Mouse (Mus musculus): ENCODE results near the gene Crlf1. TPM values are rescaled to one million over a fixed set of nuclear protein-coding genes. Genes with fewer than 3 reads are reported as not detected.

The Crlf1 gene
- polyA plus RNA-seq (2014; fragmentation: Nextera tagmentation; extraction: Ambion mirVana): 3.4 and 3.7 TPM in 2 replicates

- no peak within 1 kb of the TSS for H3K27ac ChIP-seq (ENCODE audit: low read depth, low read length)
- no peak for DNase-seq (ENCODE audit: low spot score)
- H3K9me3 ChIP-seq (ENCODE audit: control insufficient read depth, low read length): no peaks in the 10 kb centered on the region
Measured at GRCm38 (mm10) chr8:70492664-70493640, at the start of gene Crlf1. TSS of gene Crlf1 (plus strand) at chr8:70493158.

GRCm38 (mm10) chr8:70443326-70443725, 49.6 kb upstream of the Crlf1 start:
- Histone ChIP-seq H3K36me3 (ENCODE audit: control insufficient read depth, insufficient read depth, low read length) (no peaks in the 10 kb centered on the region), H3K27me3 (ENCODE audit: control insufficient read depth, insufficient read depth, low read length) (no peaks in the 10 kb centered on the region), H3K9me3 (ENCODE audit: control insufficient read depth, low read length) (no peaks in the 10 kb centered on the region), H3K4me1 (ENCODE audit: control insufficient read depth, insufficient read depth, low read length) (peaks cover 7% of the 10 kb centered on the region; the same call in 1 of the 2 replicates), H3K4me2 (ENCODE audit: low read depth) (no peak overlapping the region), H3K27ac (ENCODE audit: low read depth, low read length) (no peak overlapping the region), H3K4me3 (ENCODE audit: low read depth, low read length) (no peak overlapping the region), H3K9ac (ENCODE audit: low read length) (no peak overlapping the region)
- ATAC-seq (ENCODE audit: insufficient read depth, low FRiP score, low TSS enrichment): no peak
- DNase-seq (ENCODE audit: low spot score): no peak
- WGBS: 91% methylated on average over 4 of the region's 4 CpGs

More at GRCm38 (mm10) chr8:70492664-70493640, at the start of gene Crlf1:
- peak within 1 kb of the TSS; percentile 41 for H3K4me2 ChIP-seq (ENCODE audit: low read depth)
- H3K27me3 ChIP-seq (ENCODE audit: control insufficient read depth, insufficient read depth, low read length): peaks cover 99% of the 10 kb centered on the region
- no peak within 1 kb of the TSS; the same call in 1 of the 2 replicates for H3K9ac ChIP-seq (ENCODE audit: low read length)
- WGBS: under 1% methylated on average over 61 of the region's 93 CpGs
- peaks cover 35% of the 10 kb centered on the region for H3K4me1 ChIP-seq (ENCODE audit: control insufficient read depth, insufficient read depth, low read length)
- H3K36me3 ChIP-seq (ENCODE audit: control insufficient read depth, insufficient read depth, low read length): no peaks in the 10 kb centered on the region
- ATAC-seq (ENCODE audit: insufficient read depth, low FRiP score, low TSS enrichment): no peak
- peak within 1 kb of the TSS; percentile 29 for H3K4me3 ChIP-seq (ENCODE audit: low read depth, low read length)

- Histone ChIP-seq H3K27ac (ENCODE audit: low read depth, low read length) (no peak overlapping the region), H3K27me3 (ENCODE audit: control insufficient read depth, insufficient read depth, low read length) (no peaks in the 10 kb centered on the region), H3K4me2 (ENCODE audit: low read depth) (no peak overlapping the region), H3K9me3 (ENCODE audit: control insufficient read depth, low read length) (no peaks in the 10 kb centered on the region), H3K4me3 (ENCODE audit: low read depth, low read length) (no peak overlapping the region), H3K36me3 (ENCODE audit: control insufficient read depth, insufficient read depth, low read length) (0 out of 2 replicates have a peak, but pooled peaks cover 2% of the 10 kb centered on the region), H3K4me1 (ENCODE audit: control insufficient read depth, insufficient read depth, low read length) (no peaks in the 10 kb centered on the region), H3K9ac (ENCODE audit: low read length) (no peak overlapping the region)
- WGBS: 66% methylated on average over 1 of the region's 1 CpGs
- DNase-seq (ENCODE audit: low spot score) (no peak), ATAC-seq (ENCODE audit: insufficient read depth, low FRiP score, low TSS enrichment) (no peak)
Measured at GRCm38 (mm10) chr8:70445988-70446387, 47.0 kb upstream of the Crlf1 start.

- ATAC-seq (ENCODE audit: insufficient read depth, low FRiP score, low TSS enrichment) (no peak), DNase-seq (ENCODE audit: low spot score) (no peak)
Measured at GRCm38 (mm10) chr8:70447639-70448420, 45.1 kb upstream of the Crlf1 start.

GRCm38 (mm10) chr8:70452196-70452966, 40.6 kb upstream of the Crlf1 start:
- DNase-seq (ENCODE audit: low spot score): no peak
- no peak overlapping the region for H3K4me3 ChIP-seq (ENCODE audit: low read depth, low read length)
- H3K9me3 ChIP-seq (ENCODE audit: control insufficient read depth, low read length): no peaks in the 10 kb centered on the region
- peaks cover 9% of the 10 kb centered on the region for H3K36me3 ChIP-seq (ENCODE audit: control insufficient read depth, insufficient read depth, low read length)
- no peaks in the 10 kb centered on the region for H3K27me3 ChIP-seq (ENCODE audit: control insufficient read depth, insufficient read depth, low read length)
- ATAC-seq (ENCODE audit: insufficient read depth, low FRiP score, low TSS enrichment): no peak
- H3K9ac ChIP-seq (ENCODE audit: low read length): no peak overlapping the region
- 56% methylated on average over 52 of the region's 52 CpGs for WGBS
- no peak overlapping the region for H3K27ac ChIP-seq (ENCODE audit: low read depth, low read length)
- no peak overlapping the region for H3K4me2 ChIP-seq (ENCODE audit: low read depth)
- no peaks in the 10 kb centered on the region for H3K4me1 ChIP-seq (ENCODE audit: control insufficient read depth, insufficient read depth, low read length)

More at GRCm38 (mm10) chr8:70447639-70448420, 45.1 kb upstream of the Crlf1 start:
- Histone ChIP-seq H3K36me3 (ENCODE audit: control insufficient read depth, insufficient read depth, low read length) (peaks cover 9% of the 10 kb centered on the region), H3K4me2 (ENCODE audit: low read depth) (no peak overlapping the region), H3K4me1 (ENCODE audit: control insufficient read depth, insufficient read depth, low read length) (no peaks in the 10 kb centered on the region), H3K27ac (ENCODE audit: low read depth, low read length) (no peak overlapping the region), H3K4me3 (ENCODE audit: low read depth, low read length) (no peak overlapping the region), H3K9me3 (ENCODE audit: control insufficient read depth, low read length) (no peaks in the 10 kb centered on the region), H3K9ac (ENCODE audit: low read length) (no peak overlapping the region), H3K27me3 (ENCODE audit: control insufficient read depth, insufficient read depth, low read length) (no peaks in the 10 kb centered on the region)
- 75% methylated on average over 19 of the region's 19 CpGs for WGBS

- Histone ChIP-seq H3K27ac (ENCODE audit: low read depth, low read length) (no peak overlapping the region), H3K4me1 (ENCODE audit: control insufficient read depth, insufficient read depth, low read length) (no peaks in the 10 kb centered on the region), H3K9me3 (ENCODE audit: control insufficient read depth, low read length) (no peaks in the 10 kb centered on the region), H3K4me2 (ENCODE audit: low read depth) (no peak overlapping the region), H3K9ac (ENCODE audit: low read length) (no peak overlapping the region), H3K27me3 (ENCODE audit: control insufficient read depth, insufficient read depth, low read length) (no peaks in the 10 kb centered on the region), H3K4me3 (ENCODE audit: low read depth, low read length) (no peak overlapping the region), H3K36me3 (ENCODE audit: control insufficient read depth, insufficient read depth, low read length) (peaks cover 9% of the 10 kb centered on the region)
- DNase-seq (ENCODE audit: low spot score) (no peak), ATAC-seq (ENCODE audit: insufficient read depth, low FRiP score, low TSS enrichment) (no peak)
- WGBS: 83% methylated on average over 5 of the region's 5 CpGs
Measured at GRCm38 (mm10) chr8:70453852-70454251, 39.1 kb upstream of the Crlf1 start.

- H3K9ac ChIP-seq (ENCODE audit: low read length): no peak overlapping the region
- no peak overlapping the region for H3K4me2 ChIP-seq (ENCODE audit: low read depth)
- DNase-seq (ENCODE audit: low spot score) (no peak), ATAC-seq (ENCODE audit: insufficient read depth, low FRiP score, low TSS enrichment) (no peak)
- H3K4me3 ChIP-seq (ENCODE audit: low read depth, low read length): no peak overlapping the region
- no peaks in the 10 kb centered on the region for H3K27me3 ChIP-seq (ENCODE audit: control insufficient read depth, insufficient read depth, low read length)
- H3K4me1 ChIP-seq (ENCODE audit: control insufficient read depth, insufficient read depth, low read length): no peaks in the 10 kb centered on the region
- WGBS: 95% methylated on average over 1 of the region's 1 CpGs
- H3K9me3 ChIP-seq (ENCODE audit: control insufficient read depth, low read length): no peaks in the 10 kb centered on the region
- H3K27ac ChIP-seq (ENCODE audit: low read depth, low read length): no peak overlapping the region
- peaks cover 3% of the 10 kb centered on the region; the same call in 1 of the 2 replicates for H3K36me3 ChIP-seq (ENCODE audit: control insufficient read depth, insufficient read depth, low read length)
Measured at GRCm38 (mm10) chr8:70456996-70457395, 36.0 kb upstream of the Crlf1 start.

- ATAC-seq (ENCODE audit: insufficient read depth, low FRiP score, low TSS enrichment) (no peak), DNase-seq (ENCODE audit: low spot score) (no peak)
- Histone ChIP-seq H3K4me3 (ENCODE audit: low read depth, low read length) (no peak overlapping the region), H3K9me3 (ENCODE audit: control insufficient read depth, low read length) (no peaks in the 10 kb centered on the region), H3K36me3 (ENCODE audit: control insufficient read depth, insufficient read depth, low read length) (no peaks in the 10 kb centered on the region), H3K4me1 (ENCODE audit: control insufficient read depth, insufficient read depth, low read length) (no peaks in the 10 kb centered on the region), H3K4me2 (ENCODE audit: low read depth) (no peak overlapping the region), H3K9ac (ENCODE audit: low read length) (no peak overlapping the region), H3K27ac (ENCODE audit: low read depth, low read length) (no peak overlapping the region), H3K27me3 (ENCODE audit: control insufficient read depth, insufficient read depth, low read length) (no peaks in the 10 kb centered on the region)
- WGBS: 93% methylated on average over 6 of the region's 6 CpGs
Measured at GRCm38 (mm10) chr8:70457882-70458281, 35.1 kb upstream of the Crlf1 start.

Data from neural tube, embryonic 11.5 days (tissue).